Mouse (Mus musculus): Measurements from ENCODE around the gene Ncapd3. TPM values are rescaled to one million over a fixed set of nuclear protein-coding genes. Genes with fewer than 3 reads are reported as not detected.

The Ncapd3 gene
- polyA plus RNA-seq (2015; fragmentation: Nextera tagmentation; extraction: Ambion mirVana): 23.7 and 25.9 TPM in 2 replicates

GRCm38 (mm10) chr9:27029828-27030762 lies at the start of gene Ncapd3, which contains the start of gene Vps26b:
TSS of gene Ncapd3 (plus strand) at chr9:27030175.
TSS of gene Vps26b (minus strand) at chr9:27030065.
- H3K27me3 ChIP-seq (replicated peaks): no peaks in the 10 kb centered on the region
- under 1% methylated on average over 70 of the region's 80 CpGs for WGBS

DNA sequence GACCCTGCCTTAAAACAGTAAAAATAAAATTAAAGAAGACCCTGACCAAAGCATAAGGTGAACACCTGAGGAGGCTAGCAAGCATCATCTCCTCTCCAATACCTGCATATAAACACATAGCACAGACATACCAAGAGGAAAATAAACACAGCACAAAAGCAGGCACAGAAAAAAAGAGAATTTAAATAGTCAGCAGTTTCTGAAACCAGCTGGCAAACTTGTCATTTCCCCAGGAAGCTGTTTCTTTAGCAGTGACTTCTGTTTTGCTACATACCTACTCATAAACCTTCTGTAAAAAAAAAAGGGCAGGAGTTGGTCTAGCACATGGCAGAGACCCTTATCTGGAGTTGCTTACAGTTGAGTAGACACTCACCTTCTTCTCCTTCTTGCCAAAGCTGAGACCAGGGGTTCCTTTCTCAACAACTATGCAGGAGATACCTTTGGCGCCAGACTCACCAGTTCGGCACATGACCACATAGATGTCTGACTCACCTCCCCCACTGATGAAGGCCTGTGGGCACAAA lies 44.8 kb upstream of the Ncapd3 start:
- no peaks in the 10 kb centered on the region for H3K9me3 ChIP-seq
- ATAC-seq: no peak
- no peak overlapping the region for H3K4me3 ChIP-seq (replicated peaks)
- H3K9ac ChIP-seq: no peak overlapping the region
- 92% methylated on average over 2 of the region's 2 CpGs for WGBS
- no peak overlapping the region for H3K27ac ChIP-seq
- H3K36me3 ChIP-seq: 0 out of 2 replicates have a peak, but pooled peaks cover 13% of the 10 kb centered on the region
- no peaks in the 10 kb centered on the region for H3K27me3 ChIP-seq (replicated peaks)
- no peaks in the 10 kb centered on the region for H3K4me1 ChIP-seq (replicated peaks)
- H3K4me2 ChIP-seq (replicated peaks): no peak overlapping the region

More at GRCm38 (mm10) chr9:27029828-27030762, at the start of gene Ncapd3, which contains the start of gene Vps26b:
- H3K27ac ChIP-seq: peak within 1 kb of the TSS; percentile 91
- no peaks in the 10 kb centered on the region for H3K36me3 ChIP-seq
- H3K4me2 ChIP-seq (replicated peaks): peak within 1 kb of the TSS; percentile 88
- peaks cover 32% of the 10 kb centered on the region for H3K4me1 ChIP-seq (replicated peaks)
- ATAC-seq: peak; percentile 96
- H3K4me3 ChIP-seq (replicated peaks): peak within 1 kb of the TSS; percentile 100
- H3K9ac ChIP-seq: peak within 1 kb of the TSS; percentile 97
- H3K9me3 ChIP-seq: no peaks in the 10 kb centered on the region

- Histone ChIP-seq H3K4me2 (replicated peaks) (no peak overlapping the region), H3K4me3 (replicated peaks) (no peak overlapping the region), H3K36me3 (0 out of 2 replicates have a peak, but pooled peaks cover 10% of the 10 kb centered on the region), H3K27me3 (replicated peaks) (no peaks in the 10 kb centered on the region), H3K9ac (no peak overlapping the region), H3K4me1 (replicated peaks) (no peaks in the 10 kb centered on the region), H3K27ac (no peak overlapping the region), H3K9me3 (no peaks in the 10 kb centered on the region)
- ATAC-seq: no peak
- WGBS: 88% methylated on average over 6 of the region's 6 CpGs
Measured at GRCm38 (mm10) chr9:26985668-26986277, 44.2 kb upstream of the Ncapd3 start.

DNA sequence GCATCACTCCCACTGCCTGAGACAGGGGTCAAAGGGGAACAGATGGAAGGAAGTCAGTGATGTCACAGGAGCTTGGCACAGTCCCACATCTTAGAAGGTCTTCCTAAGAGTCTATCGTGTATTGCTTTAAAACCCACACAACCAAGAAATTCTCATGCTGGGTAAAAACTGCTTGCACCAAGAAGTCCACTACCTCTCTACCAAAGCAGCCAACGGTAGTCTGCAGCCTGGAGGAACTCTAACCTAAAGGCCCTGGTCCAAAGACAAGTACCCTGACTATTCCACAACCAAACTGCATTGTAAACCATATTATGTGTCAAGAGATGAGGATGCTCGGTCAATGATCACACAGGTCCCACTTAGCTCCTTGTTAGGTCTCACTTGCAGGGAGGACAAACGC lies 39.8 kb upstream of the Ncapd3 start:
- no peak overlapping the region for H3K4me2 ChIP-seq (replicated peaks)
- 94% methylated on average over 4 of the region's 4 CpGs for WGBS
- ATAC-seq: no peak
- H3K9ac ChIP-seq: no peak overlapping the region
- no peak overlapping the region for H3K4me3 ChIP-seq (replicated peaks)
- no peaks in the 10 kb centered on the region for H3K9me3 ChIP-seq
- no peak overlapping the region for H3K27ac ChIP-seq
- no peaks in the 10 kb centered on the region for H3K4me1 ChIP-seq (replicated peaks)
- H3K27me3 ChIP-seq (replicated peaks): no peaks in the 10 kb centered on the region
- H3K36me3 ChIP-seq: peaks cover 8% of the 10 kb centered on the region; the same call in 1 of the 2 replicates

- WGBS: 88% methylated on average over 10 of the region's 10 CpGs
- Histone ChIP-seq H3K27ac (no peak overlapping the region), H3K9ac (no peak overlapping the region), H3K4me2 (replicated peaks) (no peak overlapping the region), H3K27me3 (replicated peaks) (no peaks in the 10 kb centered on the region), H3K9me3 (no peaks in the 10 kb centered on the region), H3K4me1 (replicated peaks) (no peaks in the 10 kb centered on the region), H3K36me3 (peaks cover 8% of the 10 kb centered on the region; the same call in 1 of the 2 replicates), H3K4me3 (replicated peaks) (no peak overlapping the region)
- ATAC-seq: no peak
Measured at GRCm38 (mm10) chr9:26993118-26993517, 36.9 kb upstream of the Ncapd3 start.

DNA sequence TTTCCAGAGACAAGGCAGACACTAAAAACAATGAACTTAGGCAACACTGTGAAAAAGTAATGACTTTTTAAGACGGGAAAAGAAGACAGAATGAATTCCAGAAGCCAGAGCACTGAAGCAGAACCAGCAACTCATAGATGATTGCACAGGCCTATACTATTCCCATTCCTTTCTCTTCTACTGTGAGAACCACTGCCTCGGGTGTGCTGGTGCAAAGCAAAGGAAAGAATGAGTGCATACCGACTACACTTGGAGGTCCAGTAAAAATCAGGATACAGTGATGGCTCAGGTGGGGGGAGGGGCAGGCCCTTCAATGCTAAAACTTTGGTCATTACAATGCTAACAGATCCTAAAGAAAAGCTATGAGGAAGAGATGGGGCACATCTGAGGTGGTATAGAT lies 36.1 kb upstream of the Ncapd3 start:
- Histone ChIP-seq H3K9me3 (no peaks in the 10 kb centered on the region), H3K4me1 (replicated peaks) (no peaks in the 10 kb centered on the region), H3K36me3 (peaks cover 8% of the 10 kb centered on the region; the same call in 1 of the 2 replicates), H3K27me3 (replicated peaks) (no peaks in the 10 kb centered on the region), H3K27ac (no peak overlapping the region), H3K4me2 (replicated peaks) (no peak overlapping the region), H3K4me3 (replicated peaks) (no peak overlapping the region), H3K9ac (no peak overlapping the region)
- no peak for ATAC-seq
- 78% methylated on average over 3 of the region's 3 CpGs for WGBS

- peaks cover 7% of the 10 kb centered on the region; the same call in 1 of the 2 replicates for H3K4me1 ChIP-seq (replicated peaks)
- no peaks in the 10 kb centered on the region for H3K36me3 ChIP-seq
- no peak for ATAC-seq
- H3K9me3 ChIP-seq: no peaks in the 10 kb centered on the region
- WGBS: 92% methylated on average over 3 of the region's 3 CpGs
- no peak overlapping the region for H3K9ac ChIP-seq
- no peaks in the 10 kb centered on the region for H3K27me3 ChIP-seq (replicated peaks)
- H3K4me2 ChIP-seq (replicated peaks): no peak overlapping the region
- H3K4me3 ChIP-seq (replicated peaks): no peak overlapping the region
- H3K27ac ChIP-seq: no peak overlapping the region
Measured at GRCm38 (mm10) chr9:26997062-26997461, 32.9 kb upstream of the Ncapd3 start.

DNA sequence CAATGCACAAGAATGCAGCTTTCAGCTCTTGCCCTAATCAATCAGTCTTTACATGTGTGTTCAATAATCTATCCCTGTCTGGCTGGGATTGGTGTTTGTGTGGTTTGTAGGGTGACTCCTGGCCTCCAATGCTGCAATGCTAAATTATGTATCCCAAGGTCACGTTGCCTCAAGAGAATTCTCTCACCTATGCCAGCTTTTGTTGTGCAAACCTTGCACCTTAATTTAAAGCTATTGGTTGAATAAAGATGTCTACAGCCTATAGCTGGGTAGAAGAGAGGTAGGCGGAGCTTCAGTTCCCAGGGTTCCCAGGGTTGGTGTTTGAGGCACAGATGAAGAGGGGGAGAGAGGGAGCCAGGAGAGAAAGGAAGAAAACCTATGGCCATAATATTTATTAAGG lies 32.5 kb upstream of the Ncapd3 start:
- 95% methylated on average over 2 of the region's 2 CpGs for WGBS
- Histone ChIP-seq H3K4me2 (replicated peaks) (no peak overlapping the region), H3K27me3 (replicated peaks) (no peaks in the 10 kb centered on the region), H3K4me3 (replicated peaks) (no peak overlapping the region), H3K4me1 (replicated peaks) (peaks cover 7% of the 10 kb centered on the region; the same call in 1 of the 2 replicates), H3K36me3 (no peaks in the 10 kb centered on the region), H3K9ac (no peak overlapping the region), H3K27ac (no peak overlapping the region), H3K9me3 (no peaks in the 10 kb centered on the region)
- ATAC-seq: no peak

DNA sequence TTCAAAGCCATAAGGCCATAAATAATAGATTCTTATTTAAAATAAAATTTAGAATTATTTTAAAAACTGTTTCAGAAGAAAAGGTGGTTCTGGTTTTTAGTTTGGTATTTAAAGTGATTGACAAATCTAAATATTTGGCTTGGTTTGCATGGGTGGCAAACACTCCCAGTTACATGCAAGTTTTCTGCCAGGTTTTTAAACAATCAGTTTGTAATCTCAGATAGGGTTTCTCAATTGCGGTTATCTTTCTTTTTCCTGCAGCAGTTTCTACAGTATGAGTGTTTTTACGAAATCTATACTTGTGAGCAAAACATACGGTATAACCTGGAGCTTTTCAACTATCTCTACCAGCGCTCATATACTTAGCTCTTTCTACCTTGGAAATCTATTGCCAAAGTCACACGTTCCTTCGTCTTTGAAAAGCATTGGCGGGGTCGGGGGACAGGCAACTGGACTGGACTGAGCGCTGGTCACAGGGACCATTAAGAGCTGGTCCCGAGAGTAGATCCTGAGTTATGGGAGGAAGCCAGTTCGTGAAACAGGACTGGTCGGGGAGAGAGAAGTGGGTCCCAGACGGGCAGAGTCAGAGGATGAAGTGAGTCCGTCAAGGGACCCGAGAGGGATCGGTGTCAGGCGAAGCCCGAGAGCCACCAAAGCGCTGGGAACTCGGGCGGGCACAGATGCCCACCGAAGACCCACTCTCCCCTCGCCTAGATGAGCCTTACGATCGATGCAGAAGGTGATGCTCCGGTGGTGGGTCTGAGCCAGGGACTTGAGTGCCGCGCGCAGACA lies 31.1 kb upstream of the Ncapd3 start:
- Histone ChIP-seq H3K27ac (peak overlapping the region; percentile 76), H3K36me3 (peaks cover 3% of the 10 kb centered on the region; the same call in 1 of the 2 replicates), H3K27me3 (replicated peaks) (no peaks in the 10 kb centered on the region), H3K4me2 (replicated peaks) (peak overlapping the region; percentile 68), H3K9me3 (no peaks in the 10 kb centered on the region), H3K4me1 (replicated peaks) (peaks cover 7% of the 10 kb centered on the region; the same call in 1 of the 2 replicates), H3K9ac (peak overlapping the region; percentile 85), H3K4me3 (replicated peaks) (peak overlapping the region; percentile 77)
- 2% methylated on average over 29 of the region's 29 CpGs for WGBS
- peak; percentile 69 for ATAC-seq

GRCm38 (mm10) chr9:26999461-27000395 lies 30.2 kb upstream of the Ncapd3 start, which contains the start of the genes Acad8 and Thyn1:
TSS of gene Acad8 (minus strand) at chr9:26999566.
TSS of gene Thyn1 (plus strand) at chr9:26999710.
- under 1% methylated on average over 35 of the region's 35 CpGs for WGBS
- peak within 1 kb of the TSS; percentile 76 for H3K27ac ChIP-seq
- peak; percentile 99 for ATAC-seq
- peaks cover 10% of the 10 kb centered on the region; the same call in 1 of the 2 replicates for H3K36me3 ChIP-seq
- peaks cover 7% of the 10 kb centered on the region; the same call in 1 of the 2 replicates for H3K4me1 ChIP-seq (replicated peaks)
- H3K4me3 ChIP-seq (replicated peaks): peak within 1 kb of the TSS; percentile 77
- H3K9me3 ChIP-seq: no peaks in the 10 kb centered on the region
- H3K9ac ChIP-seq: peak within 1 kb of the TSS; percentile 85
- no peaks in the 10 kb centered on the region for H3K27me3 ChIP-seq (replicated peaks)
- peak within 1 kb of the TSS; percentile 68 for H3K4me2 ChIP-seq (replicated peaks)
